Mouse (Mus musculus): ENCODE results near the gene Sgce.

DNA sequence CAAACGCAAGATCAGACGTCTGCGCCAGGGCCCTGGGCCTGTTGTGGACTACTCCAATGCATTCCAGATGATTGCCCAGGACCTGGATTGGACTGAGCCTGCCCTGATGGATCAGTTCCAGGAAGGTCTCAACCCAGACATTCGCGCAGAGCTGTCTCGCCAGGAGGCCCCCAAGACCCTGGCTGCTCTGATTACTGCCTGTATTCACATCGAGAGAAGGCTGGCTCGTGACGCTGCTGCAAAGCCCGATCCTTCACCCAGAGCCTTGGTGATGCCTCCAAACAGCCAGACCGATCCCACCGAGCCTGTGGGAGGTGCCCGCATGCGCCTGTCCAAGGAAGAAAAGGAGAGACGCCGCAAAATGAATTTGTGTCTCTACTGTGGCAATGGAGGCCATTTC lies 7.9 kb upstream of the Sgce start:
- TF ChIP-seq CTCF (IDR thresholded peaks at IDR 0.05; ENCODE audit: control insufficient read depth, insufficient read depth, insufficient read length) (no peak), MYOD1 (IDR thresholded peaks at IDR 0.05; ENCODE audit: control insufficient read depth, insufficient read length, low read depth) (no peak), USF1 (IDR thresholded peaks at IDR 0.05; ENCODE audit: low read depth) (no peak), MAX (IDR thresholded peaks at IDR 0.05) (no peak)
